Mouse (Mus musculus): ENCODE measurements around the gene Rybp.

DNA sequence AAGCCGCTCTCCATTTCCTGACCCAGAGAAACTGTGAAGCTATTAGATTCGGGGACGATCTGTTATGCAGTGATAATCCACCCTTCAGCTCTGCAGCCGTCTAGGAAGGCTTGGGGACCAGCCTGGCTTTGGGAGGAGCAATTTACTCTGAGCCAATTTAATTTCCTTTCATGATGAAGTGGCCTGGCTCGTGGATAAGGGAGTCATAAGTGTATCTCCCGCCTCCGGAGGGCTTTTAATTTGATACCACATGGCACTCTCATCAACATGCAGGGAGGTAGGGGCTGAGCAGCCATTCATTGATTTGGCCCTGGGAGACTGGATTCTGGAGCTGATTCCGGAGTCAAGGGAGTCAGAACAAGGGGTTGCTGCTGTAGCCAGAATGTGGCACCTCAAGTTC is 35.3 kb upstream of the Rybp start:
- no peak for TF ChIP-seq CTCF (IDR thresholded peaks at IDR 0.05; ENCODE audit: low read depth)
- no peak for TF ChIP-seq EP300 (IDR thresholded peaks at IDR 0.05; ENCODE audit: low read depth)

All from liver, postnatal 0 days (tissue).